Mouse (Mus musculus) hindbrain, embryonic 14.5 days (tissue): ENCODE data around the gene Rab8a. TPM values are rescaled to one million over a fixed set of nuclear protein-coding genes. Genes with fewer than 3 reads are reported as not detected.

Experiments used
- ATAC-seq: fragments of 200-750 bp; cut with Nextera tagmentation; 2 replicates; pipeline ENCODE4 v1.8.0; 2017; ENCODE audit warnings: moderate number of reproducible peaks, mild to moderate bottlenecking, moderate TSS enrichment, moderate library complexity; ENCODE audit not compliant: low FRiP score
- DNase-seq: peaks from one replicate; pipeline ENCODE4 v3.0.0-alpha.2; 2015; ENCODE audit warnings: low spot score
- H3K27ac ChIP-seq: fragments of 300-500 bp; sonication (generic); 2 replicates; pipeline ENCODE4 v1.5.1; 2014; ENCODE audit warnings: mild to moderate bottlenecking, moderate library complexity
- H3K27me3 ChIP-seq: fragments of 300-500 bp; sonication (generic); 2 replicates; pipeline ENCODE4 v1.6.1; 2014; ENCODE audit warnings: mild to moderate bottlenecking, low read length, mixed read lengths; ENCODE audit not compliant: control insufficient read depth, insufficient read depth
- H3K36me3 ChIP-seq: fragments of 300-500 bp; sonication (generic); replicated peaks from 2 replicates; pipeline ENCODE4 v1.6.1; 2014; ENCODE audit not compliant: control insufficient read depth, insufficient read depth
- H3K4me1 ChIP-seq: fragments of 300-500 bp; sonication (generic); replicated peaks from 2 replicates; pipeline ENCODE4 v1.6.1; 2014; ENCODE audit warnings: antibody characterized with exemption, low read length, mixed read lengths; ENCODE audit not compliant: control insufficient read depth, insufficient read depth
- H3K4me2 ChIP-seq: fragments of 300-500 bp; sonication (generic); replicated peaks from 2 replicates; pipeline ENCODE4 v1.6.1; 2014; ENCODE audit warnings: mild to moderate bottlenecking, moderate library complexity
- H3K4me3 ChIP-seq: fragments of 300-500 bp; sonication (generic); replicated peaks from 2 replicates; pipeline ENCODE4 v1.5.1; 2014; ENCODE audit warnings: mild to moderate bottlenecking, low read length
- H3K9ac ChIP-seq: fragments of 300-500 bp; sonication (generic); 2 replicates; pipeline ENCODE4 v1.6.1; 2014
- H3K9me3 ChIP-seq: fragments of 300-500 bp; sonication (generic); 2 replicates; pipeline ENCODE4 v1.6.1; 2016; ENCODE audit warnings: low read length; ENCODE audit not compliant: control insufficient read depth
- WGBS: fragments of 180-500 bp; shearing (Covaris S2); extraction: QIAGEN DNeasy Blood & Tissue Kit; methylation state at CpG from one replicate; pipeline ENCODE4 v1.1.7; 2014; 5-methylcytosine and 5-hydroxymethylcytosine counted together
- polyA plus RNA-seq: library from polyadenylated mRNA; unstranded; fragments of >200 nt; fragmentation: Nextera tagmentation; extraction: Ambion mirVana; gene quantifications from 2 replicates; pipeline ENCODE4 v1.2.1, GENCODE M21; 2014

The Rab8a gene
- polyA plus RNA-seq, 1 experiment from 2014 or later = 60.4 TPM

DNA sequence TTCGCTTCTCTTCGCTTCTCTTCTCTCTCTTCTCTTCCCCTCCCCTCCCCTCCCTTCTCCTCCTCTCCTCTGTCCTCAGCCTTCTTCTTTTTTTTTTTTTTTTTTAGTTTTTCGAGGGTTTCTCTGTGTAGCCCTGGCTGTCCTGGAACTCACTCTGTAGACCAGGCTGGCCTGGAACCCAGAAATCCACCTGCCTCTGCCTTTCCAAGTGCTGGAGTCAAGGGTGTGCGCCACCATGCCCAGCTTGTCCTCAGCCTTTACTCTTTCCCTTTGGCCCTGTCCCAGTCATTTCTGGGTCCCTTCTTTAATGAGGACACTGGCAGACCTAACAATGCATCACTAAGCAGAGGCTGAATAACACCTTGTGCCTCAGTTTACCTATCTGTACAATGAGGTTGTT is 52.5 kb downstream of the Rab8a start, which contains the start of gene Gm11034:
Gm11034 (minus strand) TSS at position 101 of the 400 bp plus-strand sequence.
- Histone ChIP-seq H3K27ac (no peak within 1 kb of the TSS), H3K9ac (no peak within 1 kb of the TSS), H3K27me3 (0 out of 2 replicates have a peak, but pooled peaks cover 6% of the 10 kb centered on the region), H3K4me3 (no peak within 1 kb of the TSS), H3K4me1 (no peaks in the 10 kb centered on the region), H3K36me3 (no peaks in the 10 kb centered on the region), H3K9me3 (no peaks in the 10 kb centered on the region), H3K4me2 (no peak within 1 kb of the TSS)
- WGBS = 79% methylated on average over 4 of the region's 4 CpGs
- DNase-seq (no peak), ATAC-seq (no peak)

DNA sequence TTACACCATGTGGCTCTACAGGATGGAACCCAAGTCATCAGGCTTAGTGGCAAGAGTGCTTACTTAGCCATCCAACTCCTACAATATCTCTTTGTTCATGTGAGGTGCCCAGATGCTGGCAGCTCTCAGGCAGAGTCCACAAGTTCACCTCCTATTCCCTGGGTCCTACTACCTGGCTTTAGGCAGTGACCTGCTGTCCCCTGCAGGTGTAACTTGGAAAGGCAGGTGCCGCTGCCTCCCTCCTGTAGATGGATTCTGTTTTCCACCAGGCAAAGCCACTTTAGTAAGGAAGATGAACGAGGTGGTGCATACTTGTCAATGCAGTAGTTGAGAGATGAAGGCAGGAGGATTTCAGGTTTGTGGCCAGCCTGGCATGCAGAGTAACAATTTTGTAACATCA is 54.1 kb downstream of the Rab8a start:
- H3K4me1 ChIP-seq = peaks cover under 1% of the 10 kb centered on the region; the same call in 1 of the 2 replicates
- 0 out of 2 replicates have a peak, but pooled peaks cover 6% of the 10 kb centered on the region for H3K27me3 ChIP-seq
- no peaks in the 10 kb centered on the region for H3K36me3 ChIP-seq
- ATAC-seq (no peak), DNase-seq (no peak)
- WGBS = 56% methylated on average over 2 of the region's 2 CpGs
- no peak overlapping the region for H3K27ac ChIP-seq
- no peaks in the 10 kb centered on the region for H3K9me3 ChIP-seq
- no peak overlapping the region for H3K9ac ChIP-seq
- H3K4me3 ChIP-seq = no peak overlapping the region
- H3K4me2 ChIP-seq = no peak overlapping the region

DNA sequence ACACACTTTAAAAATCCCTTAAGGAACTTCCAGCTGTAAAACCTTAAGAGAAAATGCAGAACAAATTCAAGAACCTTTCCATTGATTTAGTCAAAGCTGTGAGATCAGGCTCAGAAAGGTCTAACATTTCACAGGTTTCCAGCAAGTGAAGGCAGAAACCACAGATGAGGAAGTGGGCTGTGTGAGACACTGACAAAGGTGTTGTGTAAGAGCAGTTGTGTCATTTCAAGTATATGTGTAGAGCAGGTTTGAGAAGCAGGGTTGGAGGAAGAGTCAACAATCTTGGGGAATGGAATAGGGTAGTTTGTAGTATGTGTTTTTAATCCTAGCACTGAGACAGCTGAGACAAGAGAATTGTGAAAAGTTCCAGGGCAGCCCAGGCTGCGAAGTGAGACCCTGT is 54.9 kb downstream of the Rab8a start:
- no peak overlapping the region for H3K27ac ChIP-seq
- ATAC-seq (no peak), DNase-seq (no peak)
- no peak overlapping the region for H3K9ac ChIP-seq
- no peak overlapping the region for H3K4me2 ChIP-seq
- H3K4me3 ChIP-seq = no peak overlapping the region
- H3K27me3 ChIP-seq = 0 out of 2 replicates have a peak, but pooled peaks cover 6% of the 10 kb centered on the region
- H3K9me3 ChIP-seq = no peaks in the 10 kb centered on the region
- 29% methylated on average over 1 of the region's 1 CpGs for WGBS
- H3K4me1 ChIP-seq = peaks cover 8% of the 10 kb centered on the region
- H3K36me3 ChIP-seq = no peaks in the 10 kb centered on the region

DNA sequence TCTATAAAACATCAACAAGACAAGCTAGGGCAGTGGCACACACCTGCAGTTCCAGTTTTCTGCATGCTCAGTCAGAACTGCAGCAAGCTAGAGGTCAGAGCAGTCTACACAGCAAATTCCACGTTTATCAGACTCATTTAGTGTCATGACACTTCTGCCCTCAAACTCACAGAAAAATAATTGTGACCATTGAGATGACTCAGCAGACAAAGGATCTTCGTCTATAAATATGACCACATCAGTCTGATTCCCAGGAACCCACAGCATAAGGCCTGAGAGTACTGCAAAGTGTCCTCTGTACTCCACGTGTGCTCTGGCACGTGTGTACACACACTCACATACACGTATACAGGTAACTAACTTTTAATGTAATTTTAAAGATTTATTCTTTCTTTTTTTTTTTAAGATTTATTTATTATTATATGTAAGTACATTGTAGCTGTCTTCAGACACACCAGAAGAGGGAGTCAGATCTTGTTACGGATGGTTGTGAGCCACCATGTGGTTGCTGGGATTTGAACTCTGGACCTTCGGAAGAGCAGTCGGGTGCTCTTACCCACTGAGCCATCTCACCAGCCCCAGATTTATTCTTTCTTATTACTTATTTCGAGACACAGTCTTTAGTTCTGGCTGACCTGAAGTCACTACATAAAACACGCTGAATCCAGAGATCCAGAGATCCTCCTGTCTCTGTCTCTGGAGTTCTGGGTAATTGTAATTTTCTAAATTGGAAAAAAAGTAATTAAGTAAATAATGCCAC is 58.0 kb downstream of the Rab8a start:
- Histone ChIP-seq H3K4me3 (peak overlapping the region; percentile 87), H3K36me3 (peaks cover 28% of the 10 kb centered on the region), H3K27me3 (0 out of 2 replicates have a peak, but pooled peaks cover 6% of the 10 kb centered on the region), H3K4me1 (peaks cover 12% of the 10 kb centered on the region), H3K4me2 (peak overlapping the region; percentile 91), H3K9ac (no peak overlapping the region), H3K27ac (no peak overlapping the region), H3K9me3 (no peaks in the 10 kb centered on the region)
- DNase-seq (no peak), ATAC-seq (peak; percentile 38)
- WGBS = 80% methylated on average over 9 of the region's 10 CpGs

DNA sequence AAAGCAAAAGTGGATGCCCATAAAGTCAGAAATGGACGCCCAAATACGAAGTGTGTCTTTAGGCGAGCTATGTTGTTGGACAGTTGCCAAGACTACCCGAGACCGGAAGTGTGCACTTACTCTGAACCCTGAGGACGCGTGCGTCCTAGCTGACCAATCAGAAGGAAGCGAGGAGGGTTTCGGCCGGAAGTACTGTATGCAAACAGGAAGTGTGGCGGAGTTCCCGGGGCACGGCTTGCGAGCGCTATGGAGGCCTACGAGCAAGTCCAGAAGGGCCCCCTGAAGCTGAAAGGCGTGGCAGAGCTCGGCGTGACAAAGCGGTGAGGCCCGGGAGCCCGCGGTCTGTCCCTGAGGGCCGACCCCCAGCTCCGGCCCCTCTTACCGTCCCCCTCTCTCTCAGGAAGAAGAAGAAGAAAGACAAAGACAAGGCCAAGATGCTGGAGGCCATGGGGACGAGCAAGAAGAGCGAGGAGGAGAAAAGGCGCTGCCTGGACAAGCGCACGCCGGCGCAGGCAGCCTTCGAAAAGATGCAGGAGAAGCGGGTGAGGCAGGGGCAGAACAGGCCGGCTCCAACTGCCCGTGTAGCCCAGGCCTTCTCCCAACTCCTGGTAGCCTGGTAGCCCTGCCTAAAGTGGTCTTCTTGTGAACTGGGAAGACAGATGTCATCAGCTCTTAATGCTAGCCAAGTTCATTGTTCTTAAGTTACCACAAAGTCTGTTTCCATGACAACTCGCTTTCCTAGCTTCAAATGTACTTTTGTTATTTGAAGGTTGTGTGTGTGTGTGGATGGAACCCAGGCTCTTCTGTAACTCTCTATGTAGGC is 58.8 kb downstream of the Rab8a start, which contains the start of gene Fam32a:
Fam32a (plus strand) TSS at position 190 of the 823 bp plus-strand sequence.
- Histone ChIP-seq H3K4me2 (peak within 1 kb of the TSS; percentile 91), H3K27me3 (0 out of 2 replicates have a peak, but pooled peaks cover 6% of the 10 kb centered on the region), H3K27ac (peak within 1 kb of the TSS; percentile 72), H3K4me1 (peaks cover 12% of the 10 kb centered on the region), H3K4me3 (peak within 1 kb of the TSS; percentile 87), H3K9ac (peak within 1 kb of the TSS; percentile 76), H3K36me3 (peaks cover 30% of the 10 kb centered on the region), H3K9me3 (no peaks in the 10 kb centered on the region)
- WGBS = 13% methylated on average over 39 of the region's 39 CpGs
- peak; percentile 97 for ATAC-seq
- DNase-seq = peak; percentile 95

DNA sequence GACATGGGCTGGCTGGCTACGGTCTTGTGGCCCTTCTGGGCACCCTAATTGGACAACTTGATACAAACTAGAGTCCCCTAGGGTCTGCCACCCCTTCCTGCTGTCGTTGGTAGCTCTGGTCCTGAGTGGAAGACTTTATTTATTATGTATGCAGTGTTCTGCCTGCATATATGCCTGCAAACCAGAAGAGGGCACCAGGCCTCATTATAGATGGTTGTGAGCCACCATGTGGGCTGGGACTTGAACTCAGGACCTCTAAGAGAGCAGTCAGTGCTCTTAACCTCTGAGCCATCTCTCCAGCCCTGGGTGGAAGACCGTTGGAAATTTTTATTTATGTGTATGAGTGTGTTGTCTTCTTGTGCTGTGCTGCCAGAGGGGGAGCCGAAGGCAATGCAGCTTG is 59.8 kb downstream of the Rab8a start:
- H3K4me2 ChIP-seq = peak overlapping the region; percentile 91
- WGBS = 80% methylated on average over 4 of the region's 4 CpGs
- no peaks in the 10 kb centered on the region for H3K9me3 ChIP-seq
- peak overlapping the region; percentile 87 for H3K4me3 ChIP-seq
- DNase-seq = no peak
- H3K9ac ChIP-seq = no peak overlapping the region
- peaks cover 12% of the 10 kb centered on the region for H3K4me1 ChIP-seq
- 0 out of 2 replicates have a peak, but pooled peaks cover 6% of the 10 kb centered on the region for H3K27me3 ChIP-seq
- H3K27ac ChIP-seq = no peak overlapping the region
- peaks cover 30% of the 10 kb centered on the region for H3K36me3 ChIP-seq
- ATAC-seq = no peak

DNA sequence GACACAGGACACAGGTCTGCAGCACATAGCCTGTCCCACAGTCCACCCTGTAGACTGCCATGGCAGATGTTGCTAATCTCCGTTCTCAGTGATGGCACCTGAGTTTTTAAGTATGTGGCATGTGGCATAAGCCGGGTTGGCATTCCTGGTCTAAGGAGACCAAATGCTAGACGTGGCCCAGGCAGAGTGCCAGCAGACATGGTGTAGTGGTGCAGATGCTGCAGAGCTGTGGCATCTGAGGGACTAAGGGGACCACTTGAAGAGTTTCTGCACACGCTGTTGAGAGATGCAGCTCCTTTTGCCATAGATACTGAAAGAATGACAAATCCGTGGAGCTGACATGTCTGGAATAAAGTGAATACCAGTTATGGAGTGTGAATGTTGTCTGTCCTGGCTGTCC is 61.7 kb downstream of the Rab8a start:
- WGBS = 95% methylated on average over 5 of the region's 5 CpGs
- Histone ChIP-seq H3K36me3 (peaks cover 30% of the 10 kb centered on the region), H3K4me2 (no peak overlapping the region), H3K4me3 (no peak overlapping the region), H3K4me1 (peaks cover 12% of the 10 kb centered on the region), H3K27ac (no peak overlapping the region), H3K9me3 (no peaks in the 10 kb centered on the region), H3K27me3 (no peaks in the 10 kb centered on the region), H3K9ac (no peak overlapping the region)
- DNase-seq (no peak), ATAC-seq (no peak)
